Mouse (Mus musculus) MEL (cell line): ENCODE data around the gene Rps23. TPM values are rescaled to one million over a fixed set of nuclear protein-coding genes. Genes with fewer than 3 reads are reported as not detected.
"Not testable (repeated sequence)": the region's sequence is repeated elsewhere in the genome, so short reads cannot be mapped to it uniquely, and the experiment has no call there.

Experiments used
- DNase-seq: peaks from one replicate; pipeline ENCODE4 v3.0.0; 2011; ENCODE audit warnings: low read depth, low spot score
- H3K27ac ChIP-seq: 2 replicates; pipeline ENCODE4 v1.5.1; 2012; ENCODE audit warnings: low read depth, mild to moderate bottlenecking, control low read depth, low read length, moderate library complexity; ENCODE audit not compliant: control insufficient read depth
- H3K27me3 ChIP-seq, 2 experiments: fragments of 150-350 bp in 1 of 2; sonication (generic) in 1 of 2; 2 replicates each; pipeline ENCODE4 v1.6.1; 2012; ENCODE audit warnings: low read length in 2 of 2, mild to moderate bottlenecking in 2 of 2, improper control_type of control experiment in 1 of 2, moderate library complexity in 1 of 2; ENCODE audit not compliant: insufficient read depth in 2 of 2, control insufficient read depth in 1 of 2
- H3K36me3 ChIP-seq, 2 experiments: 2 replicates each; pipeline ENCODE4 v1.6.1; 2012 to 2014; ENCODE audit warnings: low read length in 2 of 2, improper control_type of control experiment in 1 of 2, inconsistent platforms in 1 of 2, mild to moderate bottlenecking in 1 of 2; ENCODE audit not compliant: insufficient read depth in 2 of 2, control insufficient read depth in 1 of 2
- H3K4me1 ChIP-seq, 2 experiments: fragments of 150-350 bp in 1 of 2; sonication (generic) in 1 of 2; 2 replicates each; pipeline ENCODE4 v1.6.1; 2012; ENCODE audit warnings: low read length in 2 of 2, improper control_type of control experiment in 1 of 2, mild to moderate bottlenecking in 1 of 2; ENCODE audit not compliant: insufficient read depth in 2 of 2, control insufficient read depth in 1 of 2
- H3K4me3 ChIP-seq, 2 experiments: fragments of 150-350 bp in 1 of 2; sonication (generic) in 1 of 2; 2 replicates each; pipeline ENCODE4 v1.5.1; 2012; ENCODE audit warnings: low read depth in 2 of 2, low read length in 2 of 2, mild to moderate bottlenecking in 2 of 2, moderate library complexity in 2 of 2, control low read depth in 1 of 2, improper control_type of control experiment in 1 of 2; ENCODE audit not compliant: control insufficient read depth in 1 of 2, insufficient read depth in 1 of 2
- H3K79me2 ChIP-seq: 2 replicates; pipeline ENCODE4 v1.6.1; 2012; ENCODE audit warnings: mild to moderate bottlenecking, low read length, moderate library complexity; ENCODE audit not compliant: control insufficient read depth, poor library complexity, insufficient read depth
- H3K9ac ChIP-seq: 2 replicates; pipeline ENCODE4 v1.6.1; 2012; ENCODE audit warnings: low read depth, mild to moderate bottlenecking, control low read depth, low read length, moderate library complexity; ENCODE audit not compliant: control insufficient read depth, poor library complexity, severe bottlenecking
- H3K9me3 ChIP-seq: fragments of 150-350 bp; sonication (generic); replicated peaks from 2 replicates; pipeline ENCODE4 v1.6.1; 2012; ENCODE audit warnings: mild to moderate bottlenecking, low read length, improper control_type of control experiment, moderate library complexity; ENCODE audit not compliant: insufficient read depth
- BHLHE40 ChIP-seq: IDR thresholded peaks from 2 replicates; pipeline ENCODE4 v1.6.1; 2012; ENCODE audit warnings: low read depth, mild to moderate bottlenecking, inconsistent platforms, low read length, improper control_type of control experiment, borderline replicate concordance
- CHD2 ChIP-seq: IDR thresholded peaks from 2 replicates; pipeline ENCODE4 v1.6.1; 2011; ENCODE audit warnings: low read length, improper control_type of control experiment
- CTCF ChIP-seq, 3 experiments: IDR thresholded peaks in 2 of 3; conservative IDR thresholded peaks in 1 of 3; 2 replicates each; pipeline ENCODE4 v1.5.1; 2011 to 2012; ENCODE audit warnings: low read length in 3 of 3, low read depth in 2 of 3, mild to moderate bottlenecking in 2 of 3, improper control_type of control experiment in 1 of 3, inconsistent platforms in 1 of 3, mixed read lengths in 1 of 3, moderate library complexity in 1 of 3; ENCODE audit not compliant: control insufficient read depth in 1 of 3, insufficient read depth in 1 of 3, poor library complexity in 1 of 3, severe bottlenecking in 1 of 3
- GABPA ChIP-seq: IDR thresholded peaks from 2 replicates; pipeline ENCODE4 v1.6.1; 2012; ENCODE audit warnings: low read depth, mild to moderate bottlenecking, inconsistent platforms, low read length, improper control_type of control experiment, moderate library complexity
- MAFK ChIP-seq: IDR thresholded peaks from 2 replicates; pipeline ENCODE4 v1.6.1; 2011; ENCODE audit warnings: low read depth, mild to moderate bottlenecking, low read length, improper control_type of control experiment, borderline replicate concordance
- MAX ChIP-seq: IDR thresholded peaks from 2 replicates; pipeline ENCODE4 v1.6.1; 2011; ENCODE audit warnings: low read length, improper control_type of control experiment
- NELFE ChIP-seq: IDR thresholded peaks from 2 replicates; pipeline ENCODE4 v1.6.1; 2011; ENCODE audit warnings: low read depth, low read length, improper control_type of control experiment
- RAD21 ChIP-seq: IDR thresholded peaks from 2 replicates; pipeline ENCODE4 v1.6.1; 2011; ENCODE audit warnings: mild to moderate bottlenecking, low read depth, low read length, improper control_type of control experiment
- SMC3 ChIP-seq: IDR thresholded peaks from 2 replicates; pipeline ENCODE4 v1.6.1; 2011; ENCODE audit warnings: low read depth, low read length, improper control_type of control experiment
- USF1 ChIP-seq: IDR thresholded peaks from 2 replicates; pipeline ENCODE4 v1.6.1; 2014; ENCODE audit warnings: low read depth, mild to moderate bottlenecking, inconsistent platforms, low read length, improper control_type of control experiment, moderate library complexity
- ZC3H11A ChIP-seq: IDR thresholded peaks from 2 replicates; pipeline ENCODE4 v1.6.1; 2012; ENCODE audit warnings: low read depth, mild to moderate bottlenecking, inconsistent platforms, low read length, improper control_type of control experiment
- ZNF384 ChIP-seq: IDR thresholded peaks from 2 replicates; pipeline ENCODE4 v1.6.1; 2012; ENCODE audit warnings: low read depth, mild to moderate bottlenecking, inconsistent platforms, low read length, improper control_type of control experiment
- polyA plus RNA-seq, 2 experiments: library from polyadenylated mRNA; stranded (reverse) in 1 of 2; unstranded in 1 of 2; fragments of >175 nt in 1 of 2; fragments of >200 nt in 1 of 2; gene quantifications; 2 replicates each; pipeline versions ENCODE4 v1.2.1 to v1.2.4; 2012; ENCODE audit warnings: low replicate concordance in 2 of 2, low read depth in 1 of 2; ENCODE audit not compliant: insufficient read length in 2 of 2, insufficient read depth in 1 of 2, missing spikeins in 1 of 2
- total RNA-seq: library from RNA; depleted of rRNA; stranded (reverse); fragments of 300-350 nt; gene quantifications from 2 replicates; pipeline ENCODE4 v1.2.3, GENCODE M21; 2012

Gene Rps23
- total and polyA plus RNA-seq, 3 experiments = 389 to 2,086 TPM; not detected in 1

- DNase-seq = peak; percentile 46
- TF ChIP-seq CHD2 (no peak), USF1 (peak; percentile 52; the same call in 1 of the 2 replicates)
- Histone ChIP-seq H3K4me3 (no peak overlapping the region), H3K4me1 (peaks cover 0 to 4% of the 10 kb centered on the region in 2 experiments; a peak in 1 of 4 replicates), H3K36me3 (peaks cover 2 to 14% of the 10 kb centered on the region in 2 experiments; a peak in 3 of 4 replicates), H3K27me3 (no peaks in the 10 kb centered on the region), H3K79me2 (peaks cover 7% of the 10 kb centered on the region), H3K27ac (no peak overlapping the region), H3K9ac (no peak overlapping the region), H3K9me3 (no peaks in the 10 kb centered on the region)
Measured at GRCm38 (mm10) chr13:90926938-90927633, 4.3 kb downstream of the Rps23 start.

DNA sequence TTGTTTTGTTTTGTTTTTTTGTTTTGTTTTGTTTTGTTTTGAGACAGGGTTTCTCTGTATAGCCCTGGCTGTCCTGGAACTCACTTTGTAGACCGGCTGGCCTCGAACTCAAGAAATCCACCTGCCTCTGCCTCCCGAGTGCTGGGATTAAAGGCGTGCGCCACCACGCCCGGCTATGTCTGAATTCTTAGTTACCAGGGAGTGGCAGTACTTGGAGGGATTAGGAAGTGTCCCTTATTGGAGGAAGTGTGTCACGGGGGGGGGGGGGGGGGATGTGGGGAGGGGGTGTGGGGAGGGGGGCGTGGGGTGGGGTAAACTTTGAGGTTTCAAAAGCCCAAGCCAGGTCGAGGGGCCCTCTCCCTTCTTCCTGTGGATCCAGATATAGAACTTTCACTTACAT is 5.5 kb downstream of the Rps23 start:
- not testable (repeated sequence) for H3K4me3 ChIP-seq, DNase-seq, H3K79me2 ChIP-seq, H3K4me1 ChIP-seq, H3K9ac ChIP-seq, H3K9me3 ChIP-seq, H3K27ac ChIP-seq, H3K27me3 ChIP-seq
- peaks cover 2 to 14% of the 10 kb centered on the region in 2 experiments; a peak in 3 of 4 replicates for H3K36me3 ChIP-seq

DNA sequence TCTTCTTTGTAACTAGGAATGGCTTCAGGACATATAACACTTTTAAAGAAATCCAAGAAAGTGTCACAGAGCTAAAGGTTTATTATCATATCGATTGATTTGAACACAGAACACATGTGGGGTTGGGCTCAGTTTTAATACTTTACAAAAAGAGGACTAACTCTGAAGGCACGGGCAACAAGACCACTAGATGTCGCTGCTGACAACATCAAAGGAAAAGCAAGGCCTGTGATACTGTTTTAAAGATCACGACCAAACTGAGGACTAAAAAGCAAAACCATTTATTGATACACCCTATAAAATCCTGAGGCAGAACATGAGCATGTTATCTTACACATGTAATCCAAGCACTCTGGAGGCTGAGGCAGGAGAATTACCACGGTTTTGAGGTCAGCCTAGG is 7.1 kb downstream of the Rps23 start:
- Histone ChIP-seq H3K4me3 (no peak overlapping the region), H3K27ac (no peak overlapping the region), H3K4me1 (peaks cover 0 to 3% of the 10 kb centered on the region in 2 experiments; a peak in 1 of 4 replicates), H3K9ac (no peak overlapping the region), H3K27me3 (no peaks in the 10 kb centered on the region), H3K79me2 (no peaks in the 10 kb centered on the region), H3K9me3 (no peaks in the 10 kb centered on the region), H3K36me3 (peaks cover 0 to 6% of the 10 kb centered on the region in 2 experiments; a peak in 2 of 4 replicates)
- peak; percentile 86 for DNase-seq
- TF ChIP-seq BHLHE40 = peak; percentile 49; the same call in 1 of the 2 replicates
- TF ChIP-seq RAD21 = peak; percentile 98
- TF ChIP-seq ZNF384 = no peak
- no peak for TF ChIP-seq NELFE
- TF ChIP-seq CTCF (IDR thresholded peaks at IDR 0.05 in 2 of 3, conservative IDR thresholded peaks at IDR 0.05 in 1 of 3; ENCODE audit: control insufficient read depth in 1 of 3, insufficient read depth in 1 of 3, low read depth in 2 of 3, low read length in 3 of 3, poor library complexity in 1 of 3, severe bottlenecking in 1 of 3) = peak; percentile 68 to 95 (median 73)
- peak; percentile 90 for TF ChIP-seq SMC3
- no peak; the same call in 1 of the 2 replicates for TF ChIP-seq MAX
- 0 out of 2 replicates have a peak, but pooled peaks have one; percentile 17 for TF ChIP-seq GABPA
- TF ChIP-seq MAFK = no peak
- TF ChIP-seq ZC3H11A = peak; percentile 97
